Mouse (Mus musculus) limb, embryonic 14.5 days (tissue): ENCODE measurements at regions not wholly inside any gene's neighbourhood (a gene's known extent, or its start where the extent isn't known, plus 50 kb on each side); places are given as distances from the start of the nearest gene placed in this dataset.
A peak's percentile ranks its signal among the peaks of the same experiment; 100 is the strongest.

Source experiments
- ATAC-seq: fragments of 200-750 bp; cut with Nextera tagmentation; 2 replicates; pipeline ENCODE4 v1.8.0; 2017; ENCODE audit warnings: low read depth, moderate number of reproducible peaks, moderate TSS enrichment; ENCODE audit not compliant: low FRiP score
- DNase-seq: peaks from one replicate; pipeline ENCODE4 v3.0.0-alpha.2; 2015; ENCODE audit warnings: low spot score
- H3K27ac ChIP-seq: fragments of 300-500 bp; sonication (generic); replicated peaks from 2 replicates; pipeline ENCODE4 v1.5.1; 2014; ENCODE audit warnings: low read depth, mild to moderate bottlenecking, low read length, moderate library complexity, mixed read lengths
- H3K27me3 ChIP-seq: fragments of 300-500 bp; sonication (generic); 2 replicates; pipeline ENCODE4 v1.6.1; 2014; ENCODE audit warnings: low read length, mixed read lengths; ENCODE audit not compliant: control insufficient read depth, insufficient read depth
- H3K36me3 ChIP-seq: fragments of 300-500 bp; sonication (generic); 2 replicates; pipeline ENCODE4 v1.6.1; 2014; ENCODE audit warnings: mild to moderate bottlenecking, low read length, moderate library complexity, mixed read lengths; ENCODE audit not compliant: control insufficient read depth, insufficient read depth
- H3K4me1 ChIP-seq: fragments of 300-500 bp; sonication (generic); 2 replicates; pipeline ENCODE4 v1.6.1; 2014; ENCODE audit warnings: antibody characterized with exemption, low read length, mixed read lengths; ENCODE audit not compliant: control insufficient read depth, insufficient read depth
- H3K4me2 ChIP-seq: fragments of 300-500 bp; sonication (generic); replicated peaks from 2 replicates; pipeline ENCODE4 v1.6.1; 2014; ENCODE audit warnings: low read depth, mild to moderate bottlenecking, low read length, moderate library complexity; ENCODE audit not compliant: severe bottlenecking
- H3K4me3 ChIP-seq: fragments of 300-500 bp; sonication (generic); replicated peaks from 2 replicates; pipeline ENCODE4 v1.5.1; 2014; ENCODE audit warnings: low read length
- H3K9ac ChIP-seq: fragments of 300-500 bp; sonication (generic); 2 replicates; pipeline ENCODE4 v1.6.1; 2014; ENCODE audit warnings: mild to moderate bottlenecking, low read depth, low read length, moderate library complexity; ENCODE audit not compliant: severe bottlenecking
- H3K9me3 ChIP-seq: fragments of 300-500 bp; sonication (generic); 2 replicates; pipeline ENCODE4 v1.6.1; 2016; ENCODE audit warnings: low read length; ENCODE audit not compliant: control insufficient read depth
- POLR2A ChIP-seq: fragments of 200-500 bp; IDR thresholded peaks from 2 replicates; pipeline ENCODE4 v1.8.0; 2012; ENCODE audit warnings: inconsistent platforms, mild to moderate bottlenecking, moderate library complexity, borderline replicate concordance; ENCODE audit not compliant: insufficient read depth, insufficient read length; ENCODE audit errors: extremely low read depth
- WGBS: fragments of 180-500 bp; shearing (Covaris S2); extraction: QIAGEN DNeasy Blood & Tissue Kit; methylation state at CpG from one replicate; pipeline ENCODE4 v1.1.7; 2014; 5-methylcytosine and 5-hydroxymethylcytosine counted together

- Histone ChIP-seq H3K27ac (no peak overlapping the region), H3K4me2 (no peak overlapping the region), H3K36me3 (no peaks in the 10 kb centered on the region), H3K27me3 (no peaks in the 10 kb centered on the region), H3K4me3 (no peak overlapping the region), H3K9ac (no peak overlapping the region), H3K9me3 (no peaks in the 10 kb centered on the region), H3K4me1 (no peaks in the 10 kb centered on the region)
- DNase-seq (no peak), ATAC-seq (no peak)
- no peak for TF ChIP-seq POLR2A
- WGBS: 29% methylated on average over 1 of the region's 1 CpGs
Observed at GRCm38 (mm10) chr5:91826636-91827035, 136.2 kb downstream of the Rchy1 start.

GRCm38 (mm10) chr5:91822844-91823576 is 139.9 kb downstream of the Rchy1 start:
- no peaks in the 10 kb centered on the region for H3K36me3 ChIP-seq
- no peak overlapping the region for H3K27ac ChIP-seq
- no peak overlapping the region for H3K9ac ChIP-seq
- DNase-seq (no peak), ATAC-seq (no peak)
- no peak overlapping the region for H3K4me2 ChIP-seq
- no peak overlapping the region for H3K4me3 ChIP-seq
- H3K4me1 ChIP-seq: no peaks in the 10 kb centered on the region
- H3K27me3 ChIP-seq: no peaks in the 10 kb centered on the region
- H3K9me3 ChIP-seq: no peaks in the 10 kb centered on the region
- TF ChIP-seq POLR2A: no peak
- 51% methylated on average over 9 of the region's 9 CpGs for WGBS

GRCm38 (mm10) chr5:91818800-91819199 is 144.1 kb downstream of the Rchy1 start:
- H3K9me3 ChIP-seq: no peaks in the 10 kb centered on the region
- H3K4me1 ChIP-seq: 0 out of 2 replicates have a peak, but pooled peaks cover 5% of the 10 kb centered on the region
- no peak overlapping the region for H3K4me2 ChIP-seq
- no peaks in the 10 kb centered on the region for H3K27me3 ChIP-seq
- ATAC-seq (no peak), DNase-seq (no peak)
- H3K9ac ChIP-seq: no peak overlapping the region
- no peak for TF ChIP-seq POLR2A
- 52% methylated on average over 12 of the region's 12 CpGs for WGBS
- H3K27ac ChIP-seq: no peak overlapping the region
- H3K36me3 ChIP-seq: no peaks in the 10 kb centered on the region
- H3K4me3 ChIP-seq: no peak overlapping the region

GRCm38 (mm10) chr5:91818195-91818594 is 144.7 kb downstream of the Rchy1 start:
- TF ChIP-seq POLR2A: no peak
- Histone ChIP-seq H3K27ac (no peak overlapping the region), H3K9ac (no peak overlapping the region), H3K4me3 (no peak overlapping the region), H3K4me2 (no peak overlapping the region), H3K36me3 (no peaks in the 10 kb centered on the region), H3K9me3 (no peaks in the 10 kb centered on the region), H3K27me3 (no peaks in the 10 kb centered on the region), H3K4me1 (0 out of 2 replicates have a peak, but pooled peaks cover 5% of the 10 kb centered on the region)
- ATAC-seq (no peak), DNase-seq (no peak)
- 80% methylated on average over 11 of the region's 11 CpGs for WGBS

GRCm38 (mm10) chr5:91816376-91816950 is 146.4 kb downstream of the Rchy1 start:
- Histone ChIP-seq H3K36me3 (no peaks in the 10 kb centered on the region), H3K27me3 (no peaks in the 10 kb centered on the region), H3K27ac (no peak overlapping the region), H3K4me1 (0 out of 2 replicates have a peak, but pooled peaks cover 5% of the 10 kb centered on the region), H3K9me3 (no peaks in the 10 kb centered on the region), H3K9ac (no peak overlapping the region), H3K4me2 (no peak overlapping the region), H3K4me3 (no peak overlapping the region)
- ATAC-seq: no peak
- no peak for DNase-seq
- 83% methylated on average over 3 of the region's 3 CpGs for WGBS
- TF ChIP-seq POLR2A: no peak

GRCm38 (mm10) chr5:91814956-91815355 is 147.9 kb downstream of the Rchy1 start:
- DNase-seq (peak; percentile 21), ATAC-seq (peak; percentile 62; the same call in 1 of the 2 replicates)
- 45% methylated on average over 6 of the region's 6 CpGs for WGBS
- Histone ChIP-seq H3K4me1 (0 out of 2 replicates have a peak, but pooled peaks cover 5% of the 10 kb centered on the region), H3K4me2 (no peak overlapping the region), H3K27me3 (no peaks in the 10 kb centered on the region), H3K9ac (no peak overlapping the region), H3K9me3 (no peaks in the 10 kb centered on the region), H3K4me3 (no peak overlapping the region), H3K27ac (no peak overlapping the region), H3K36me3 (no peaks in the 10 kb centered on the region)
- TF ChIP-seq POLR2A: no peak
